Mouse (Mus musculus) liver, embryonic 14.5 days (tissue): ENCODE data around the gene Prl5a1. TPM values are rescaled to one million over a fixed set of nuclear protein-coding genes. Genes with fewer than 3 reads are reported as not detected.

Experiments
- ATAC-seq: fragments of 200-750 bp; cut with Nextera tagmentation; 2 replicates; pipeline ENCODE4 v1.8.0; 2017; ENCODE audit warnings: moderate number of reproducible peaks, mild to moderate bottlenecking, moderate library complexity; ENCODE audit not compliant: insufficient read depth
- DNase-seq, 3 experiments: peaks; one replicate each; pipeline ENCODE4 v3.0.0-alpha.2; 2012 to 2013; ENCODE audit warnings: low read depth in 3 of 3, low spot score in 3 of 3
- H3K27ac ChIP-seq: fragments of 300-500 bp; sonication (generic); 2 replicates; pipeline ENCODE4 v1.5.1; 2014; ENCODE audit warnings: moderate library complexity, mild to moderate bottlenecking, control low read depth, inconsistent platforms
- H3K27me3 ChIP-seq: fragments of 300-500 bp; sonication (generic); 2 replicates; pipeline ENCODE4 v1.6.1; 2014; ENCODE audit warnings: mild to moderate bottlenecking, low read length, moderate library complexity; ENCODE audit not compliant: control insufficient read depth, insufficient read depth
- H3K36me3 ChIP-seq: fragments of 300-500 bp; sonication (generic); replicated peaks from 2 replicates; pipeline ENCODE4 v1.6.1; 2014; ENCODE audit warnings: low read depth; ENCODE audit not compliant: control insufficient read depth, insufficient read depth
- H3K4me1 ChIP-seq, 2 experiments: fragments of 200-500 bp in 1 of 2; fragments of 300-500 bp in 1 of 2; sonication (generic) in 1 of 2; replicated peaks; 2 replicates each; pipeline ENCODE4 v1.6.1; 2012 to 2014; ENCODE audit warnings: antibody characterized with exemption in 1 of 2, inconsistent platforms in 1 of 2, low read length in 1 of 2; ENCODE audit not compliant: control insufficient read depth in 2 of 2, insufficient read depth in 2 of 2
- H3K4me2 ChIP-seq: fragments of 300-500 bp; sonication (generic); 2 replicates; pipeline ENCODE4 v1.6.1; 2014; ENCODE audit warnings: low read depth, mild to moderate bottlenecking, control low read depth, moderate library complexity
- H3K4me3 ChIP-seq, 2 experiments: fragments of 200-500 bp in 1 of 2; fragments of 300-500 bp in 1 of 2; sonication (generic) in 1 of 2; 2 replicates each; pipeline ENCODE4 v1.5.1; 2012 to 2014; ENCODE audit warnings: low read depth in 2 of 2, low read length in 2 of 2, mild to moderate bottlenecking in 2 of 2, control low read depth in 1 of 2, inconsistent platforms in 1 of 2, moderate library complexity in 1 of 2; ENCODE audit not compliant: insufficient read depth in 1 of 2
- H3K9ac ChIP-seq: fragments of 300-500 bp; sonication (generic); replicated peaks from 2 replicates; pipeline ENCODE4 v1.6.1; 2014; ENCODE audit warnings: mild to moderate bottlenecking, control low read depth, moderate library complexity
- H3K9me3 ChIP-seq: fragments of 300-500 bp; sonication (generic); 2 replicates; pipeline ENCODE4 v1.6.1; 2016; ENCODE audit warnings: low read length, mixed read lengths; ENCODE audit not compliant: control insufficient read depth
- CTCF ChIP-seq: IDR thresholded peaks from 2 replicates; pipeline ENCODE4 v1.5.1; 2016; ENCODE audit warnings: antibody characterized with exemption, low read depth, control low read depth
- EP300 ChIP-seq: IDR thresholded peaks from 2 replicates; pipeline ENCODE4 v1.6.1; 2016; ENCODE audit warnings: antibody characterized with exemption, low read depth
- WGBS: fragments of 180-500 bp; shearing (Covaris S2); extraction: QIAGEN DNeasy Blood & Tissue Kit; methylation state at CpG from one replicate; pipeline ENCODE4 v1.1.7; 2014; ENCODE audit not compliant: insufficient replicate concordance; 5-methylcytosine and 5-hydroxymethylcytosine counted together
- polyA plus RNA-seq, 2 experiments: library from polyadenylated mRNA; depleted of rRNA in 1 of 2; stranded (reverse) in 1 of 2; unstranded in 1 of 2; fragments of >200 nt; fragmentation: Nextera tagmentation in 1 of 2; extraction: Ambion mirVana in 1 of 2; gene quantifications; 2 replicates each; pipeline versions ENCODE4 v1.2.1 to v1.2.3; 2012 to 2014

Gene Prl5a1
- polyA plus RNA-seq (2012; rRNA removed) (not detected in 2 replicates), polyA plus RNA-seq (2014; fragmentation: Nextera tagmentation; extraction: Ambion mirVana) (not detected in 2 replicates)

DNA sequence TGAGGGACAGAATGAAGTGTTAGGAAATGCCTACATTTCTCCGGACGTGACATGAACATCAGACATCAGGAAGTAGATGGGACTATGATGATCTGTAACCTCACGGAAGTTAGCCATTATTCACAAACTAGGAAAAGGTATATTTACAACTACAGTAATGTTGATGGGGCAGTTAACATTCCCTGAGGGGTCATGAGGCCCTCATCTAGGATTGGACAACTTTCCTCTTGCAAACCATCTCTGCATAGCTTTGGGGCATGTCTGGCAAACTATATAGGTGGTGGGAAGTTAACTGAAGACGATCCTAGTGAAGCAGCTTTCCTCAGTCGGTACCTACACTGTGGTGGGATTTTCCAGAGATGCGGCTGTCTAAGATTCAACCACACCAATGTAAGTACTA is at the start of gene Prl5a1:
Gene Prl5a1 (plus strand): TSS at position 301 of the 400 bp plus-strand sequence.
- Histone ChIP-seq H3K27me3 (no peaks in the 10 kb centered on the region), H3K4me3 (no peak within 1 kb of the TSS), H3K36me3 (no peaks in the 10 kb centered on the region), H3K4me1 (no peaks in the 10 kb centered on the region), H3K9ac (no peak within 1 kb of the TSS), H3K27ac (no peak within 1 kb of the TSS), H3K9me3 (no peaks in the 10 kb centered on the region), H3K4me2 (no peak within 1 kb of the TSS)
- WGBS, result 68% methylated on average over 6 of the region's 6 CpGs
- no peak for ATAC-seq
- no peak for DNase-seq
- no peak for TF ChIP-seq EP300
- no peak for TF ChIP-seq CTCF

DNA sequence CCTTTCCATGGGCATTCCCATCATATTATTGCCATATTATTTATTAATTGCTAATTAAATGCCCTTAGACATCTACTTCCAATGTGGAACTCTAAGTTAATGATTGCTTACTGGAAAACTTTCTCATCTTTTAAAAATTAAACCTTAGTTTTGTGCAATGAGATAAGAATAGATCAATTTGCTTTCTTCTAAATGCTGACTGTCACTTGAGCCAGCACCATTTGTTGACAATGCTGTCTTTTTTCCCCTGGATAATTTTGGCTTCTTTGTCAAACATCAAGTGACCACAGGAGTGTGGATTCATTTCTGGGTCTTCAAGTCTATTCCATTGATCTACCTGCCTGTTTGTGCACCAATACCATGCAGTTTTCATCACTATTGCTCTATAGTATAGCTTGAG is 46.1 kb upstream of the Prl5a1 start:
- Histone ChIP-seq H3K4me2 (no peak overlapping the region), H3K4me3 (no peak overlapping the region), H3K36me3 (no peaks in the 10 kb centered on the region), H3K9ac (no peak overlapping the region), H3K27ac (no peak overlapping the region), H3K27me3 (no peaks in the 10 kb centered on the region), H3K4me1 (no peaks in the 10 kb centered on the region), H3K9me3 (no peaks in the 10 kb centered on the region)
- TF ChIP-seq CTCF (no peak), EP300 (no peak)
- ATAC-seq (no peak), DNase-seq (no peak)

DNA sequence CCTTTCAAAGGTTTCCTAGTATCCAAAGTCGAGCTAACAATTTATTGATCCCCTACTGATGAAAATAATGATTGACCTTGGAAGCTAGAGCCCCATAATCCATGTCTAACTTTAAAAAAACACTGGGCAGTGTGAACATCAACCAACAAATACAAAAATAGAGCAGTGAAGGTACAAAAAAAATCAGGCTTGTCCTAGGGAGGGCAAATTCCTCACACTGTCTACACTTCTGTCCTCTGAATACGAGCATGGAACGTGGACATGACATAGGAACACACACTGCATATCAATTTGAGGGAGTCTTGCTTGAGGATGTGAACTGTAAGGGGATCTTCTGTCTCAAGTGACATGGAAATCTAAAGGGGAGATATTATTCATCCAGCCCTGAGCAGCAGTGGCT is 33.7 kb upstream of the Prl5a1 start:
- no peaks in the 10 kb centered on the region for H3K9me3 ChIP-seq
- ATAC-seq (no peak), DNase-seq (no peak)
- no peak overlapping the region for H3K27ac ChIP-seq
- no peaks in the 10 kb centered on the region for H3K27me3 ChIP-seq
- no peaks in the 10 kb centered on the region for H3K4me1 ChIP-seq
- TF ChIP-seq EP300 (no peak), CTCF (no peak)
- no peak overlapping the region for H3K9ac ChIP-seq
- no peak overlapping the region for H3K4me3 ChIP-seq
- H3K4me2 ChIP-seq, result no peak overlapping the region
- WGBS, result 56% methylated on average over 3 of the region's 3 CpGs
- H3K36me3 ChIP-seq, result no peaks in the 10 kb centered on the region

DNA sequence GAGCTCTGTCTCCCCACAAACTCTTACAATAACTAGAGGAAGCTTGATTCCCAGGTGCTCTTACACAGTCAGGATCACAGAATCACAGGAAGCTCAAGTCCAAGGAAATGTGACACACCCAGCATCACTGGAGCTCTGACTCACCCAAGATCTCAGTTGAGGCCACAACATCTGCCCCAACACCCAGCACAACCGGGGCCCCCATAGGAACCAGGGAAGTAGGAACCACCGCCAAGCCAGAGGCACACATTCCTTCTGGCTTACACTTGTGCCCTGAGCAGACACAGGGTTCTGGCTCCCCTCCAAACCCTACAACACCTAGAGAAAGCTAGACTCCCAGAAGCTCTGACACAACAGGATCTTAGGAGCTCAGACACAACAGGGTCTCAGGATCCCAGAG is 9.5 kb upstream of the Prl5a1 start:
- no peaks in the 10 kb centered on the region for H3K9me3 ChIP-seq
- DNase-seq (no peak), ATAC-seq (no peak)
- no peak overlapping the region for H3K4me3 ChIP-seq
- WGBS, result 55% methylated on average over 2 of the region's 2 CpGs
- no peaks in the 10 kb centered on the region for H3K4me1 ChIP-seq
- no peaks in the 10 kb centered on the region for H3K27me3 ChIP-seq
- no peak overlapping the region for H3K9ac ChIP-seq
- H3K27ac ChIP-seq, result no peak overlapping the region
- no peaks in the 10 kb centered on the region for H3K36me3 ChIP-seq
- H3K4me2 ChIP-seq, result no peak overlapping the region
- TF ChIP-seq CTCF, result no peak

DNA sequence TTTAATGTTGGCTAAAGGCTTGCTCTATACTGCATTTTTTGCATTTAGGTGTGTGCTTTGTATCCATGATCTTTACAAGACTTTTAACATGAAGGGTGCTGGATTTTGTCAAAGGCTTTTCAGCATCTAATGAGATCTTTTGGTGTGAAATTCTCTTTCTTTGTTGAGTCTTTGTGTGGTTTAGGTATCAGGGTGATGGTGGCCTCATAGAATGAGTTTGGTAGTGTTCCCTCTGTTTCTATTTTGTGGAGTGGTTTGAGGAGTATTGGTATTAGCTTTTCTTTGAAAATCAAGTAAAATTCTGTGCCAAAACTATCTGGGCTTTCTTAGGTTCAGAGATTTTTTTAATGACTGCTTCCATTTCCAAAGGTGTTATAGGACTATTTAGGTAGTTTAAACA is 6.5 kb upstream of the Prl5a1 start:
- H3K4me3 ChIP-seq, result no peak overlapping the region
- no peak for ATAC-seq
- H3K9ac ChIP-seq, result no peak overlapping the region
- TF ChIP-seq EP300 (no peak), CTCF (no peak)
- H3K36me3 ChIP-seq, result no peaks in the 10 kb centered on the region
- H3K4me1 ChIP-seq, result no peaks in the 10 kb centered on the region
- no peaks in the 10 kb centered on the region for H3K9me3 ChIP-seq
- H3K4me2 ChIP-seq, result no peak overlapping the region
- DNase-seq, result no peak
- no peaks in the 10 kb centered on the region for H3K27me3 ChIP-seq
- no peak overlapping the region for H3K27ac ChIP-seq

Other genes starting within 250 kb of the Prl5a1 start
- not detected in 2 replicates for gene Prl4a1, start 126.3 kb upstream of the Prl5a1 start, polyA plus RNA-seq (2012; rRNA removed)
- gene Prl4a1, start 126.3 kb upstream of the Prl5a1 start, polyA plus RNA-seq (2014; fragmentation: Nextera tagmentation; extraction: Ambion mirVana), result not detected in 2 replicates
- 0.38 and 1.7 TPM in 2 replicates for gene Gm11361, start 115.0 kb downstream of the Prl5a1 start, polyA plus RNA-seq (2012; rRNA removed)
- gene Gm11361, start 115.0 kb downstream of the Prl5a1 start, polyA plus RNA-seq (2014; fragmentation: Nextera tagmentation; extraction: Ambion mirVana), result 3.2 and 5.3 TPM in 2 replicates